Mouse (Mus musculus): ENCODE results near the gene Tspan31. TPM values are rescaled to one million over a fixed set of nuclear protein-coding genes. Genes with fewer than 3 reads are reported as not detected.
A peak's percentile ranks its signal among the peaks of the same experiment; 100 is the strongest.

The Tspan31 gene
- 141 and 148 TPM in 2 replicates for polyA plus RNA-seq (2016; fragmentation: Nextera tagmentation; extraction: Ambion mirVana)

GRCm38 (mm10) chr10:127070190-127071121 lies at the start of gene Tspan31:
Tspan31 (minus strand) TSS chr10:127070264.
- H3K4me2 ChIP-seq (replicated peaks): peak within 1 kb of the TSS; percentile 96
- H3K4me3 ChIP-seq: peak within 1 kb of the TSS; percentile 58
- H3K9ac ChIP-seq: peak within 1 kb of the TSS; percentile 77
- 2% methylated on average over 36 of the region's 36 CpGs for WGBS
- no peaks in the 10 kb centered on the region for H3K9me3 ChIP-seq (replicated peaks)
- peaks cover 34% of the 10 kb centered on the region for H3K4me1 ChIP-seq
- H3K27me3 ChIP-seq: peaks cover 7% of the 10 kb centered on the region; the same call in 1 of the 2 replicates
- ATAC-seq (ENCODE audit: low FRiP score): peak; percentile 90
- H3K36me3 ChIP-seq: peaks cover 30% of the 10 kb centered on the region
- peak within 1 kb of the TSS; percentile 94 for H3K27ac ChIP-seq

- Histone ChIP-seq H3K27me3 (no peaks in the 10 kb centered on the region), H3K9ac (no peak overlapping the region), H3K9me3 (replicated peaks) (no peaks in the 10 kb centered on the region), H3K36me3 (peaks cover 41% of the 10 kb centered on the region), H3K27ac (no peak overlapping the region), H3K4me3 (no peak overlapping the region), H3K4me1 (peaks cover 24% of the 10 kb centered on the region), H3K4me2 (replicated peaks) (no peak overlapping the region)
- ATAC-seq (ENCODE audit: low FRiP score): no peak
- WGBS: 92% methylated on average over 10 of the region's 10 CpGs
These were observed 49.2 kb upstream of the Tspan31 start for GRCm38 (mm10) chr10:127119229-127119628.

GRCm38 (mm10) chr10:127118470-127118869 lies 48.4 kb upstream of the Tspan31 start:
- no peak overlapping the region for H3K4me3 ChIP-seq
- H3K9me3 ChIP-seq (replicated peaks): no peaks in the 10 kb centered on the region
- H3K9ac ChIP-seq: no peak overlapping the region
- H3K4me1 ChIP-seq: peaks cover 24% of the 10 kb centered on the region
- H3K27me3 ChIP-seq: no peaks in the 10 kb centered on the region
- no peak overlapping the region for H3K4me2 ChIP-seq (replicated peaks)
- WGBS: 94% methylated on average over 11 of the region's 11 CpGs
- peaks cover 44% of the 10 kb centered on the region for H3K36me3 ChIP-seq
- H3K27ac ChIP-seq: no peak overlapping the region
- ATAC-seq (ENCODE audit: low FRiP score): no peak

DNA sequence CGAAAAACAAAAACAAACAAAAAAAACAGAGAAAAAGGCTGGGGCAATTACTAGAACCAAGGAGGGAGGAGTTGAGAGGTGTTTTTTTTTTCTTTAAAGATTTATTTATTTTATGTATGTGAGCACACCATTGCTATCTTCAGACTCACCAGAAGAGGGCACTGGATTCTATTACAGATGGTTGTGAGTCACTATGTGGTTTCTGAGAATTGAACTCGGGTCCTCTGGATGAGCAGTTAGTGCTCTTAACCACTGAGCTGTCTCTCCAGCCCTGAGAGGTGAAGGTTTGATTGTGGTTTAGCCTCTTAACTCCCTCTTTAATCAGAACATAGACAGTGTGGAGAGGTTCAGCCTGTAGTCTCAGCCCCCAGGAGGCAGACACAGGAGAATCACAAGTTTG lies 45.0 kb upstream of the Tspan31 start:
- no peak for ATAC-seq (ENCODE audit: low FRiP score)
- Histone ChIP-seq H3K36me3 (peaks cover 59% of the 10 kb centered on the region), H3K27ac (no peak overlapping the region), H3K9ac (no peak overlapping the region), H3K27me3 (no peaks in the 10 kb centered on the region), H3K4me1 (peaks cover 6% of the 10 kb centered on the region), H3K4me2 (replicated peaks) (no peak overlapping the region), H3K9me3 (replicated peaks) (no peaks in the 10 kb centered on the region), H3K4me3 (no peak overlapping the region)
- 80% methylated on average over 2 of the region's 2 CpGs for WGBS

DNA sequence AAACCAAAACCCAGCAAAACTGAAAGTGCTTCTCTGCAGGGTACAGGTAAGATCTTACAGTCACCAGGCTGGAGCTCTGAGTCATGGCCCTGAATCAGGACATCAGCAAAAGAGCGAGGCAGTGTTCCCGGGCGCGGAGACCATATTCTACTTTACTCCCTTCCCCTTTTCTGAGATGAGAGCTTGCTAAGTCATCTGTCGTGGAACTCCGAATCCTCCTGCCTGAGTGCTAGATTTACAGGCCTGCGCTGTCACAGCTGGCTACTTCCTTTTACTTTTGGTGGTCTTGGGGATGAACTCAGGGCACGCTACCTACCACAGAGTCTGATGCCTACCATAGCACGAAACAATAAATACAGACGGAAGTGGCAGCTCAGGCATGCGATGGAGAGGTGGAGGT lies 44.3 kb upstream of the Tspan31 start:
- no peaks in the 10 kb centered on the region for H3K4me1 ChIP-seq
- no peaks in the 10 kb centered on the region for H3K27me3 ChIP-seq
- H3K4me3 ChIP-seq: no peak overlapping the region
- WGBS: 88% methylated on average over 11 of the region's 11 CpGs
- no peak overlapping the region for H3K27ac ChIP-seq
- ATAC-seq (ENCODE audit: low FRiP score): no peak
- peaks cover 61% of the 10 kb centered on the region for H3K36me3 ChIP-seq
- H3K9me3 ChIP-seq (replicated peaks): no peaks in the 10 kb centered on the region
- H3K4me2 ChIP-seq (replicated peaks): no peak overlapping the region
- no peak overlapping the region for H3K9ac ChIP-seq

- WGBS: 91% methylated on average over 15 of the region's 15 CpGs
- H3K27ac ChIP-seq: no peak overlapping the region
- H3K9me3 ChIP-seq (replicated peaks): no peaks in the 10 kb centered on the region
- ATAC-seq (ENCODE audit: low FRiP score): no peak
- no peaks in the 10 kb centered on the region for H3K27me3 ChIP-seq
- H3K4me1 ChIP-seq: no peaks in the 10 kb centered on the region
- H3K9ac ChIP-seq: no peak overlapping the region
- peaks cover 45% of the 10 kb centered on the region for H3K36me3 ChIP-seq
- H3K4me2 ChIP-seq (replicated peaks): no peak overlapping the region
- no peak overlapping the region for H3K4me3 ChIP-seq
These were observed 41.2 kb upstream of the Tspan31 start for GRCm38 (mm10) chr10:127111001-127111887.

- no peaks in the 10 kb centered on the region for H3K27me3 ChIP-seq
- WGBS: 78% methylated on average over 3 of the region's 3 CpGs
- H3K27ac ChIP-seq: no peak overlapping the region
- H3K9me3 ChIP-seq (replicated peaks): no peaks in the 10 kb centered on the region
- no peak for ATAC-seq (ENCODE audit: low FRiP score)
- no peaks in the 10 kb centered on the region for H3K4me1 ChIP-seq
- H3K36me3 ChIP-seq: peaks cover 35% of the 10 kb centered on the region
- no peak overlapping the region for H3K4me3 ChIP-seq
- no peak overlapping the region for H3K4me2 ChIP-seq (replicated peaks)
- H3K9ac ChIP-seq: no peak overlapping the region
These were observed 38.2 kb upstream of the Tspan31 start for GRCm38 (mm10) chr10:127108262-127108583.

- no peak overlapping the region for H3K9ac ChIP-seq
- 91% methylated on average over 16 of the region's 16 CpGs for WGBS
- ATAC-seq (ENCODE audit: low FRiP score): no peak
- H3K36me3 ChIP-seq: peaks cover 30% of the 10 kb centered on the region
- H3K4me2 ChIP-seq (replicated peaks): no peak overlapping the region
- no peaks in the 10 kb centered on the region for H3K4me1 ChIP-seq
- no peaks in the 10 kb centered on the region for H3K9me3 ChIP-seq (replicated peaks)
- no peak overlapping the region for H3K4me3 ChIP-seq
- H3K27ac ChIP-seq: no peak overlapping the region
- H3K27me3 ChIP-seq: no peaks in the 10 kb centered on the region
These were observed 37.6 kb upstream of the Tspan31 start for GRCm38 (mm10) chr10:127107563-127108261.

GRCm38 (mm10) chr10:127103631-127104030 lies 33.6 kb upstream of the Tspan31 start:
- no peaks in the 10 kb centered on the region for H3K27me3 ChIP-seq
- no peak for ATAC-seq (ENCODE audit: low FRiP score)
- H3K9ac ChIP-seq: no peak overlapping the region
- peaks cover 39% of the 10 kb centered on the region for H3K36me3 ChIP-seq
- H3K27ac ChIP-seq: no peak overlapping the region
- H3K4me2 ChIP-seq (replicated peaks): no peak overlapping the region
- no peaks in the 10 kb centered on the region for H3K9me3 ChIP-seq (replicated peaks)
- H3K4me1 ChIP-seq: no peaks in the 10 kb centered on the region
- H3K4me3 ChIP-seq: no peak overlapping the region
- WGBS: 84% methylated on average over 7 of the region's 7 CpGs

DNA sequence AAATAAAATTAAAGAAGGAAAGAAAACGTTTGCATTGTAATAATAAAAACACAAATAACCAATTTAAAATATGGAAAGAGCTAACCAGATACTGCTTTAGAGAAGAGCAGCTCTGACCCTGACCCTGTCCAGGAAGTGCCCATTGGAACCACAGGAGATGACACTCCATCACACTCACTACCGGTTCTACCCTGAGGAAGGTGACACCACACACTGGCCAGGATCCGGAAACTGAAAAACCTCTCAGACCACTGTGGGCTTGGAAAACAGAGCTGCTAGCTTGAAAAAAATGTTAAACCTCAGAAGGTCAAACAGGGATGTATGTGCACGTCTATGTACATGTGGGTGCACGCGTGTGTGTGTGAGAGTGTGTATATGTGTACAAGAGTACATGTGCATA lies 31.1 kb upstream of the Tspan31 start:
- Histone ChIP-seq H3K27me3 (no peaks in the 10 kb centered on the region), H3K27ac (no peak overlapping the region), H3K4me3 (no peak overlapping the region), H3K4me2 (replicated peaks) (no peak overlapping the region), H3K4me1 (no peaks in the 10 kb centered on the region), H3K9ac (no peak overlapping the region), H3K9me3 (replicated peaks) (no peaks in the 10 kb centered on the region), H3K36me3 (peaks cover 53% of the 10 kb centered on the region)
- ATAC-seq (ENCODE audit: low FRiP score): no peak
- 84% methylated on average over 6 of the region's 6 CpGs for WGBS

GRCm38 (mm10) chr10:127100414-127100813 lies 30.4 kb upstream of the Tspan31 start:
- H3K4me1 ChIP-seq: no peaks in the 10 kb centered on the region
- no peak overlapping the region for H3K4me2 ChIP-seq (replicated peaks)
- no peak overlapping the region for H3K4me3 ChIP-seq
- peaks cover 57% of the 10 kb centered on the region for H3K36me3 ChIP-seq
- 90% methylated on average over 8 of the region's 8 CpGs for WGBS
- H3K27ac ChIP-seq: no peak overlapping the region
- ATAC-seq (ENCODE audit: low FRiP score): no peak
- no peak overlapping the region for H3K9ac ChIP-seq
- no peaks in the 10 kb centered on the region for H3K27me3 ChIP-seq
- no peaks in the 10 kb centered on the region for H3K9me3 ChIP-seq (replicated peaks)

DNA sequence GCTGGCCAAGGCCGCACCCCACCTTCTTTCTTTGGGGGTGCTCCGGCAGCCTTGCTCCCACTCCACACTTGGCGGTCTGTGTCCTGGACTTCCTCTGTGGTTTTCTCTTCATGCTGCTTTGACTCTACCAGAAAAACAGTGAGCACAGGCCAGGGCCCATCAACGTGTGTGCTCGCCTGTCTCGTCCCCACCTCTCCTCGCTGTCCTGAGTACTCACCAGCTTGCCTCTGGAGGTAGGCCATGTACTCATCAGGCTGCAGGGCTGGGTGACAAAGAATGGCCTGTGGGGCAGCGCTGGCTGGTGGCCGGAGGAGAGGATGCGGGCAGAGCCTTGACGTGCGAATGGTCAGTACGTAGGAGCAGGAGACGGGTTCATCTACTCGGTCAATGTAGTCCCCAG lies 29.8 kb upstream of the Tspan31 start:
- no peak for ATAC-seq (ENCODE audit: low FRiP score)
- Histone ChIP-seq H3K4me1 (no peaks in the 10 kb centered on the region), H3K4me3 (no peak overlapping the region), H3K36me3 (peaks cover 60% of the 10 kb centered on the region), H3K4me2 (replicated peaks) (no peak overlapping the region), H3K9ac (no peak overlapping the region), H3K27ac (no peak overlapping the region), H3K27me3 (no peaks in the 10 kb centered on the region), H3K9me3 (replicated peaks) (no peaks in the 10 kb centered on the region)
- 95% methylated on average over 15 of the region's 15 CpGs for WGBS
